Mouse (Mus musculus) splenic B cell, adult 2 months (primary cell): ENCODE measurements around the gene P3h3.
A peak's percentile ranks its signal among the peaks of the same experiment; 100 is the strongest.
"Not testable (repeated sequence)": the region's sequence is repeated elsewhere in the genome, so short reads cannot be mapped to it uniquely, and the experiment has no call there.

Experiments used
- DNase-seq: peaks from one replicate; pipeline ENCODE4 v3.0.0-alpha.2; 2011; ENCODE audit warnings: low read depth, low spot score
- H3K27me3 ChIP-seq: 2 replicates; pipeline ENCODE4 v1.6.1; 2012; ENCODE audit warnings: mild to moderate bottlenecking, low read length, moderate library complexity, mixed read lengths; ENCODE audit not compliant: control insufficient read depth, poor library complexity, insufficient read depth, severe bottlenecking
- H3K36me3 ChIP-seq: 2 replicates; pipeline ENCODE4 v1.6.1; 2012; ENCODE audit warnings: mild to moderate bottlenecking, low read length, moderate library complexity, mixed read lengths; ENCODE audit not compliant: control insufficient read depth, poor library complexity, insufficient read depth, severe bottlenecking

P3h3 gene

DNA sequence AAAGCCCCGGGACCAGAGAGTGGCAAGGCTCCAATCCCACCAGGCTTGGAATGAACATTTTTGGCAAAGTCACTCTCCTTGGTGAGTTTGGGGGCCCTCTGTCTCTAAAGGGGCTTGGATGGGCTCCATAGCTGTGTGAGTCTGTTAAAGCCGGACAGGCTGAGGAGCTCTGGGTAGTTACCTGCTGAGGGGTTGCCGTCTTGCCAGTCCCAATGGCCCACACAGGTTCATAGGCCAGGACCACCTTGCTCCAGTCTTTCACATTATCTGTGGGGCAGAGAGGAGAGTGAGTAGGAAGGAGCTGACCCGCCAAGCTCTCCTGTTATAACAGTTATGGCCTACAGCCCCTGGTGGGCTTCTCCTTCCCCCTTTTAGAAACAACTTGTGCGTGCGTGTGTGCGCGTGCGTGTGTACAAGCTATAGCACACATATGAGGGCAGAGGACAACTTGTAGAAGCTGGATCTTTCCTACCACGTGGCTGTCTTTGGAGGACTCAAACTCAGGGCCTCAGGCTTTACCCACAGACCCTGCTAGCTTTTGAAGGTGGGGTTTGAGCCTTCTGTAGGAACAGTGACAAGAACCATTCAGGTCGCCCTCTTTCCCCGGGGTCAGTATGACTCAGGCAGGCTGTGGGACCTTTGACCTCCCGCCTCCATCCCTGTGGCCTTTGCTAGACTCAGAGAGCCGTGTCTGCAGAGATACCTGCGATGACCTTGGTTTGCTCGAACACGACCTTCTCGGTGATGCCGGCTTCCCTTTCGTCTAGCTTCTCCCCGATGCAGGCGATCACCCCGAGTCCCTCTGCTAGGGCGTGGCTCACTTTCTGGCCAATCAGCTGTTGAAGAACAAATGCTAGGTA, 45.6 kb downstream of the P3h3 start:
- Histone ChIP-seq H3K27me3 (no peaks in the 10 kb centered on the region), H3K36me3 (no peaks in the 10 kb centered on the region)
- DNase-seq: no peak

- no peak for DNase-seq
- H3K27me3 ChIP-seq: no peaks in the 10 kb centered on the region
- H3K36me3 ChIP-seq: no peaks in the 10 kb centered on the region
These were observed 46.2 kb downstream of the P3h3 start for GRCm38 (mm10) chr6:124811403-124811665.

DNA sequence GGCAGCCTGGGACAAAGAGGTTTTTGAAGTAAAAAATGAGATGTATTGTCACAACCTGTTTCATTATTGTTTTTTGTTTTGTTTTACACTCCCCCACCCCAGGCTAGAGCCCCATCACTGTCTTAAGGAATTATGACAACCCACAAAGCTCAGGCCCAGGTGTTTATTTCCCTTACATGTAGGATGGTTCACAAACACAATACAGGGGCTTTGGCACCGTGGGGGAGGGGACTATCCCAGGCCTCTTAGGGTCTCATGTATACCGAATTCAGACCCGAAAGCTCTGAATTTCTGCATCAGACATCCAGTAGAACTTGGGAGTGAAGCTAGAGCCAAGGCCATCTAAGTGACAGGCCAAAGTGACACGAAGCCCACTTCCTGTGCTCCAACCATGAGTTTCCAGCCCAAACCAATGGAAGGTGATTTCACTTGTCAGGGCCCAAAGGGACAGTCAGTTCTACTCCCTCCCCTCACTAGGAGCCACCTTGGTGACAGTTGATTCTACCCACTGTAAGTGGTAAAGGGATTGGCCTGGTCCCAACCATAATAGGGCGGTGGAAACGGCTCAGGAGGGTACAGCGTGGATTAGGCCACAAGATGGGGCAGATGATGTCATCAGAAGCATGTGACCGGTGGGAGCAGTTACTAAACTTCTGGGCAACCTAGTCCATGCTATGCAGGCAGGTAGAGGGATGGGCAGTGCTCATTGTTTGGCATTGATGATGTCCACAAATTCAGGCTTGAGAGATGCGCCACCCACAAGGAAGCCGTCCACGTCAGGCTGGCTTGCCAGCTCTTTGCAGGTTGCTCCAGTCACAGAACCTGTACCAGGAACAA, 46.8 kb downstream of the P3h3 start:
- not testable (repeated sequence) for H3K36me3 ChIP-seq, H3K27me3 ChIP-seq, DNase-seq

- Histone ChIP-seq H3K36me3 (no peaks in the 10 kb centered on the region), H3K27me3 (no peaks in the 10 kb centered on the region; the same call in 1 of the 2 replicates)
- no peak for DNase-seq
These were observed 47.6 kb downstream of the P3h3 start for GRCm38 (mm10) chr6:124809775-124810538.

- peak; percentile 78 for DNase-seq
- Histone ChIP-seq H3K27me3 (no peaks in the 10 kb centered on the region; the same call in 1 of the 2 replicates), H3K36me3 (no peaks in the 10 kb centered on the region)
These were observed 48.3 kb downstream of the P3h3 start for GRCm38 (mm10) chr6:124809052-124809774.

- Histone ChIP-seq H3K36me3 (no peaks in the 10 kb centered on the region), H3K27me3 (no peaks in the 10 kb centered on the region; the same call in 1 of the 2 replicates)
- peak; percentile 36 for DNase-seq
These were observed 49.1 kb downstream of the P3h3 start, which contains the start of gene Spsb2 for GRCm38 (mm10) chr6:124808358-124809012. Gene Spsb2 (plus strand): TSS chr6:124808661.

DNA sequence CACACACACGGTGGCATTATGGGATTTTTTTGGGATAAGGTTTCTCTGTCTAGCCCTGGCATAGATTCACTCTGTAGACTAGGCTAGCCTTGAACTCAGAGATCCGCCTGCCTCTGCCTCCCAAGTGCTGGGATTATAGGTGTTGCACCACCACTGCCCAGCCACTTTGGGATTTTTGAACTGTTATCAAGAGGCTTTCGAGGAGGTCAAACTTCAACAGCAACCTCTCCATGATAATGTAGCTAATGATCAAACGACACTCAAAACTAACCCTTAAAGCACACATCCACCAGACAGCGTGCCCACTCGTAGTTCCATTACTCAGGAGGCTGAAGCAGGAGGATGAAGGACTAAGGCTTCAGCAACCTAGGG, 49.6 kb downstream of the P3h3 start:
- Histone ChIP-seq H3K36me3 (no peaks in the 10 kb centered on the region), H3K27me3 (no peaks in the 10 kb centered on the region; the same call in 1 of the 2 replicates)
- no peak for DNase-seq

GRCm38 (mm10) chr6:124807366-124807765, 50.2 kb downstream of the P3h3 start:
- no peaks in the 10 kb centered on the region; the same call in 1 of the 2 replicates for H3K27me3 ChIP-seq
- no peaks in the 10 kb centered on the region for H3K36me3 ChIP-seq
- DNase-seq: no peak

GRCm38 (mm10) chr6:124806446-124807140, 51.0 kb downstream of the P3h3 start:
- no peaks in the 10 kb centered on the region; the same call in 1 of the 2 replicates for H3K27me3 ChIP-seq
- DNase-seq: no peak
- H3K36me3 ChIP-seq: no peaks in the 10 kb centered on the region

DNA sequence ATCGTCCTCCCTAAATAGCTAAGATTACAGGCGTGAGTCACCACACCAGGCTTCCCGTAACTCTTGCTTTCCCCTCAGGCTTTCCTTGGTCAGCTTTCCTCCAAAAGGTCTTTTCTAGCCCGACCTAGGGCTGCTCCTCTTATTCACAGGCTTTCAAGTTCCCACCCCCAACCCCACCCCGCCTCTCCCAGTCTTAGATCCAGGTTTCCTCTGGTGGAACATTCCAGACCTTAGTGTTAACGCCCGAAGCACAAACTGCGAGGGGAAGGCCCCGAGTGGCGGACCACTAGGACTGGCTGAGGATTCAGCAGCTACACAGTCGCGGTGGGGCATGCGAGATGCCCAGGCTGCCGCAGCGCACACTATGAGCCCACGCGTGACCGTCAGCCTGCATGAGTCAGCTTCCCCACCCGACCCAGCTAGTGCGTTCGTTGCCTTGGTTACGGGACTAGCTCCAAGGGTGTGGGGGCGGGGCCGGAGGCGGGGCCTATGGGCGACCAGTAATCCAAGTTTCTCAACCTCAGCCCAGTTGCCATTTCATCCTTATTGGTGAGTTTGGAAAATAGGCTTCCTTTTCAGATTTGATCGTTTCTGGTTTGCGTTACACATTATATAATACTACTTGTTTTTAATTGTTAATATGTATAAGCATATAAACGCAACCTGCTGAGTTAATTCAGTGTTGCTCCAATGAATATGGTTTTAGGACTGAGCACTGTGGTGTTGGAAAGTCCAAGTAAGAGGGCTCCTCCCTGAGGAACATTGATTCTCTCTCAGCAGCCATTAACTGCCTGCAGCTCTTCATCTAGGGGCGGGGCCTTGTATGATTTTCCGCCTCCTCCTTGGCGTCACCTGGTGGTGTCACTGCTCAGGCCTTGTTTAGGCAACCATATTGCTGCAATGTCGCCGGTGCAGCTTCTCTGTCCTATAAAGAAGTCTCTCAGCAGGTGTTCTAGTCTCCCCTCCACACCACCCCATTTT, 51.9 kb downstream of the P3h3 start:
- no peaks in the 10 kb centered on the region; the same call in 1 of the 2 replicates for H3K27me3 ChIP-seq
- peak; percentile 90 for DNase-seq
- H3K36me3 ChIP-seq: no peaks in the 10 kb centered on the region

GRCm38 (mm10) chr6:124804341-124804740, 53.2 kb downstream of the P3h3 start:
- H3K36me3 ChIP-seq: no peaks in the 10 kb centered on the region
- H3K27me3 ChIP-seq: no peaks in the 10 kb centered on the region; the same call in 1 of the 2 replicates

GRCm38 (mm10) chr6:124803691-124804090, 53.9 kb downstream of the P3h3 start:
- not testable (repeated sequence) for H3K36me3 ChIP-seq, H3K27me3 ChIP-seq, DNase-seq

More at GRCm38 (mm10) chr6:124804341-124804740, 53.2 kb downstream of the P3h3 start:
- DNase-seq: no peak
